ENCODE assay signal across 9 mouse cellular contexts in genomic region chr1:74855156-74855555, GRCm38 (mm10). TPM values are rescaled to one million over a fixed set of nuclear protein-coding genes. Genes with fewer than 3 reads are reported as not detected.
A peak's percentile ranks its signal among the peaks of the same experiment; 100 is the strongest.
DNase-seq lines count a peak whose midpoint lies in the region; ATAC-seq lines count a peak whose summit lies in the region.
"Had no signal": no experiment of that assay in that cellular context is flagged by ENCODE, and none has a peak within 500 bp of the region (broad histone marks: within the 10 kb centered on the region; RNA-seq: fewer than 3 reads in every experiment).

No protein-coding gene starts in this region.

- WGBS in kidney, embryonic 16.5 days: 0% methylated on average over 40 of the region's 48 CpGs
- under 1% methylated on average over 46 of the region's 48 CpGs for WGBS in forebrain, embryonic 13.5 days
- 3% methylated on average over 44 of the region's 48 CpGs for WGBS in liver, embryonic 12.5 days (ENCODE audit: insufficient replicate concordance)

- H3K27me3 ChIP-seq in kidney, embryonic 16.5 days (ENCODE audit: insufficient read depth, low read length): peaks cover 97% of the 10 kb centered on the region
- H3K27me3 ChIP-seq in forebrain, embryonic 13.5 days: peaks cover 86% of the 10 kb centered on the region
- peaks cover 100% of the 10 kb centered on the region for H3K27me3 ChIP-seq in liver, embryonic 12.5 days (replicated peaks)

- no peak for DNase-seq in kidney, adult 9 months
- DNase-seq in ZHBTc4 (ENCODE audit: low read depth, low spot score): peak; percentile 43
- DNase-seq in layer of hippocampus, adult 9-10 months (ENCODE audit: low spot score): no peak
- no peak for DNase-seq in urinary bladder, adult 2 months (ENCODE audit: low spot score)

- H3K9ac ChIP-seq in kidney, embryonic 16.5 days (replicated peaks; ENCODE audit: low read length): peak overlapping the region; percentile 59
- peak overlapping the region; percentile 84 for H3K9ac ChIP-seq in forebrain, embryonic 13.5 days
- no peak overlapping the region for H3K9ac ChIP-seq in liver, embryonic 12.5 days

- ATAC-seq in kidney, embryonic 16.5 days (ENCODE audit: low FRiP score, low TSS enrichment): peak; percentile 12; the same call in 1 of the 2 replicates
- ATAC-seq in forebrain, embryonic 13.5 days: no peak; the same call in 1 of the 2 replicates
- ATAC-seq in liver, embryonic 12.5 days: no peak
- no peak for ATAC-seq in erythroblast, adult 5-6 weeks (replicated peaks; ENCODE audit: low FRiP score, poor library complexity, severe bottlenecking)

- H3K4me1 ChIP-seq in kidney, embryonic 16.5 days (ENCODE audit: insufficient read depth, low read length): peaks cover 24% of the 10 kb centered on the region
- peaks cover 61% of the 10 kb centered on the region for H3K4me1 ChIP-seq in forebrain, embryonic 13.5 days
- peaks cover 21% of the 10 kb centered on the region; the same call in 1 of the 2 replicates for H3K4me1 ChIP-seq in liver, embryonic 12.5 days

- H3K9me3 ChIP-seq in kidney, embryonic 16.5 days (ENCODE audit: low read length): no peaks in the 10 kb centered on the region
- no peaks in the 10 kb centered on the region for H3K9me3 ChIP-seq in forebrain, embryonic 13.5 days (replicated peaks)
- no peaks in the 10 kb centered on the region for H3K9me3 ChIP-seq in liver, embryonic 12.5 days (replicated peaks)

- H3K36me3 ChIP-seq in kidney, embryonic 16.5 days (ENCODE audit: insufficient read depth, low read length): no peaks in the 10 kb centered on the region
- H3K36me3 ChIP-seq in forebrain, embryonic 13.5 days (ENCODE audit: poor library complexity, severe bottlenecking): no peaks in the 10 kb centered on the region
- no peaks in the 10 kb centered on the region for H3K36me3 ChIP-seq in liver, embryonic 12.5 days

- H3K4me2 ChIP-seq in kidney, embryonic 16.5 days (replicated peaks; ENCODE audit: low read depth, low read length): peak overlapping the region; percentile 96
- peak overlapping the region; percentile 88 for H3K4me2 ChIP-seq in forebrain, embryonic 13.5 days
- peak overlapping the region; percentile 72 for H3K4me2 ChIP-seq in liver, embryonic 12.5 days

- H3K4me3 ChIP-seq in kidney, embryonic 16.5 days (ENCODE audit: low read length): peak overlapping the region; percentile 64
- peak overlapping the region; percentile 73 for H3K4me3 ChIP-seq in forebrain, embryonic 13.5 days
- H3K4me3 ChIP-seq in liver, embryonic 12.5 days: peak overlapping the region; percentile 56

- no peak overlapping the region for H3K27ac ChIP-seq in kidney, embryonic 16.5 days (ENCODE audit: low read length)
- 0 out of 2 replicates have a peak overlapping the region, but pooled peaks have one; percentile 57 for H3K27ac ChIP-seq in forebrain, embryonic 13.5 days
- no peak overlapping the region for H3K27ac ChIP-seq in liver, embryonic 12.5 days

RNA-seq across cellular contexts. Expression of gene Cdk5r2, which starts 0.4 kb away (rescaled TPM):
- polyA plus RNA-seq in kidney, embryonic 16.5 days (2015; fragmentation: Nextera tagmentation; extraction: Ambion mirVana): not detected in 2 replicates
- 0.76 and 1.3 TPM in 2 replicates for polyA plus RNA-seq in forebrain, embryonic 13.5 days (2015; fragmentation: Nextera tagmentation; extraction: Ambion mirVana)
- polyA plus RNA-seq in liver, embryonic 12.5 days (2016; fragmentation: Nextera tagmentation; extraction: Ambion mirVana): not detected in 2 replicates
- total RNA-seq in erythroblast, adult 5-6 weeks (2015; ENCODE audit: low replicate concordance): not detected in 2 replicates
- not detected in 2 replicates for total RNA-seq in erythroblast, adult 5-6 weeks (2017; ENCODE audit: low replicate concordance)
- polyA plus RNA-seq in urinary bladder, adult 2 months (2012; rRNA removed): 0.03 and 0.13 TPM in 2 replicates

RNA-seq across cellular contexts. Expression of gene Fev, which starts 30.1 kb away (rescaled TPM):
- polyA plus RNA-seq in kidney, embryonic 16.5 days (2015; fragmentation: Nextera tagmentation; extraction: Ambion mirVana): 0.24 TPM in 1 of 2 replicates, not detected in the other
- polyA plus RNA-seq in forebrain, embryonic 13.5 days (2015; fragmentation: Nextera tagmentation; extraction: Ambion mirVana): not detected in 2 replicates
- polyA plus RNA-seq in liver, embryonic 12.5 days (2016; fragmentation: Nextera tagmentation; extraction: Ambion mirVana): 0.29 and 0.36 TPM in 2 replicates
- not detected in 2 replicates for total RNA-seq in erythroblast, adult 5-6 weeks (2015; ENCODE audit: low replicate concordance)
- total RNA-seq in erythroblast, adult 5-6 weeks (2017; ENCODE audit: low replicate concordance): not detected in 2 replicates
- not detected in 2 replicates for polyA plus RNA-seq in urinary bladder, adult 2 months (2012; rRNA removed)
- total RNA-seq: left cerebral cortex, postnatal 25 days had no signal

RNA-seq across cellular contexts. Expression of gene Cryba2, which starts 37.8 kb away (rescaled TPM):
- polyA plus RNA-seq in kidney, embryonic 16.5 days (2015; fragmentation: Nextera tagmentation; extraction: Ambion mirVana): not detected in 2 replicates
- not detected in 2 replicates for polyA plus RNA-seq in forebrain, embryonic 13.5 days (2015; fragmentation: Nextera tagmentation; extraction: Ambion mirVana)
- not detected in 2 replicates for polyA plus RNA-seq in liver, embryonic 12.5 days (2016; fragmentation: Nextera tagmentation; extraction: Ambion mirVana)
- total RNA-seq in erythroblast, adult 5-6 weeks (2015; ENCODE audit: low replicate concordance): not detected in 2 replicates
- total RNA-seq in erythroblast, adult 5-6 weeks (2017; ENCODE audit: low replicate concordance): not detected in 2 replicates
- polyA plus RNA-seq in urinary bladder, adult 2 months (2012; rRNA removed): not detected in 2 replicates
- total RNA-seq: left cerebral cortex, postnatal 25 days had no signal
